Mouse (Mus musculus): ENCODE measurements around the gene Rimklb. TPM values are rescaled to one million over a fixed set of nuclear protein-coding genes. Genes with fewer than 3 reads are reported as not detected.

Gene Rimklb
- polyA plus RNA-seq, 1 experiment from 2014 or later = not detected

DNA sequence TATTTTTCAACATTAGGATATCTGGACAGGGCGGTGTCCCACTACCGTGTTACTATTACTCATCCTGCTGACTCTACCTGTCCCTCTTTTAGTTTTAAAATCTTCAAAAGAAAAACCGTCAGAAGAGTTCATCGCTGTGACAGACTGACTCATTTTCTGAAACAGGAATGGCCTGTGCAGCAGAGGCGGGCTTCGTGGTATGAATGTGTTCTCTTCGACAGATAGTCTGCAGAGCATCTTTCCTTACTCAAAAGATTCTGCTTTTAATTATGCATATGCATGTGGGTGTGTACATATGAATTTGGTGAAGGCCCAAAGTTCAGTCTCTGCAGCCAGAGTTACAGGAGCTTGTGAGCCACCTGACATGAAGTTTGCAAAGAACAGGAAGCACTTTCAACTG, 50.7 kb downstream of the Rimklb start:
- no peak overlapping the region for H3K4me3 ChIP-seq (ENCODE audit: low read depth, low read length)
- H3K4me1 ChIP-seq (ENCODE audit: insufficient read depth) = no peaks in the 10 kb centered on the region
- no peaks in the 10 kb centered on the region for H3K9me3 ChIP-seq (ENCODE audit: low read length)
- DNase-seq (no peak), ATAC-seq (no peak)
- no peaks in the 10 kb centered on the region for H3K36me3 ChIP-seq (replicated peaks; ENCODE audit: insufficient read depth, low read length)
- H3K27me3 ChIP-seq (ENCODE audit: insufficient read depth, low read length) = no peaks in the 10 kb centered on the region; the same call in 1 of the 2 replicates
- TF ChIP-seq CTCF (IDR thresholded peaks at IDR 0.05; ENCODE audit: low read depth) (no peak), EP300 (IDR thresholded peaks at IDR 0.05; ENCODE audit: low read depth) (no peak)
- no peak overlapping the region for H3K4me2 ChIP-seq (ENCODE audit: low read depth, low read length)
- WGBS (ENCODE audit: insufficient replicate concordance) = 79% methylated on average over 7 of the region's 7 CpGs
- no peak overlapping the region for H3K27ac ChIP-seq (ENCODE audit: low read depth)
- H3K9ac ChIP-seq (replicated peaks) = no peak overlapping the region

GRCm38 (mm10) chr6:122445215-122445614, 53.3 kb downstream of the Rimklb start:
- no peak overlapping the region for H3K4me3 ChIP-seq (ENCODE audit: low read depth, low read length)
- H3K36me3 ChIP-seq (replicated peaks; ENCODE audit: insufficient read depth, low read length) = no peaks in the 10 kb centered on the region
- H3K4me2 ChIP-seq (ENCODE audit: low read depth, low read length) = no peak overlapping the region
- no peaks in the 10 kb centered on the region; the same call in 1 of the 2 replicates for H3K27me3 ChIP-seq (ENCODE audit: insufficient read depth, low read length)
- H3K27ac ChIP-seq (ENCODE audit: low read depth) = no peak overlapping the region
- TF ChIP-seq EP300 (IDR thresholded peaks at IDR 0.05; ENCODE audit: low read depth) (no peak), CTCF (IDR thresholded peaks at IDR 0.05; ENCODE audit: low read depth) (no peak)
- 69% methylated on average over 6 of the region's 6 CpGs for WGBS (ENCODE audit: insufficient replicate concordance)
- no peaks in the 10 kb centered on the region for H3K4me1 ChIP-seq (ENCODE audit: insufficient read depth)
- no peaks in the 10 kb centered on the region for H3K9me3 ChIP-seq (ENCODE audit: low read length)
- no peak overlapping the region for H3K9ac ChIP-seq (replicated peaks)
- DNase-seq (no peak), ATAC-seq (no peak)

GRCm38 (mm10) chr6:122440632-122441226, 57.8 kb downstream of the Rimklb start:
- Histone ChIP-seq H3K4me3 (ENCODE audit: low read depth, low read length) (no peak overlapping the region), H3K27ac (ENCODE audit: low read depth) (no peak overlapping the region), H3K36me3 (replicated peaks; ENCODE audit: insufficient read depth, low read length) (no peaks in the 10 kb centered on the region), H3K4me1 (ENCODE audit: insufficient read depth) (no peaks in the 10 kb centered on the region), H3K27me3 (ENCODE audit: insufficient read depth, low read length) (no peaks in the 10 kb centered on the region), H3K9ac (replicated peaks) (no peak overlapping the region), H3K9me3 (ENCODE audit: low read length) (no peaks in the 10 kb centered on the region), H3K4me2 (ENCODE audit: low read depth, low read length) (no peak overlapping the region)
- TF ChIP-seq CTCF (IDR thresholded peaks at IDR 0.05; ENCODE audit: low read depth) (no peak), EP300 (IDR thresholded peaks at IDR 0.05; ENCODE audit: low read depth) (no peak)
- no peak for ATAC-seq
- DNase-seq = no peak
- WGBS (ENCODE audit: insufficient replicate concordance) = 77% methylated on average over 4 of the region's 4 CpGs

DNA sequence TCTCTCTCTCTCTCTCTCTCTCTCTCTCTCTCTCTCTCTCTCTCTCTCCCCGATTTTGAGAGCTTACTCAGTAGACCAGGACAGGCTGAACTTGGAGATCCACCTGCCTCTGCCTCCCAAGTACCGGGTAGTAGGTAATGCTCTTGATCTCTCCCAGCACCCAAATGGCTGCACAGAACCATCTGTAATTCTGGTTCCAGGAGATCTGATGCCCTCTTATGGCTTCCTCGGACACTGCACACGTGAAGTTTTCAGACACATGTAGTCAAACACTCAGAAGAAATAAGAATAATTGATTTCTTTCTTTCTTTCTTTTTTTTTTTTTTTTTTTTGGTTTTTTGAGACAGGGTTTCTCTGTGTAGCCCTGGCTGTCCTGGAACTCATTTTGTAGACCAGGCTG, 59.3 kb downstream of the Rimklb start:
- Histone ChIP-seq H3K9me3 (ENCODE audit: low read length) (no peaks in the 10 kb centered on the region), H3K27ac (ENCODE audit: low read depth) (no peak overlapping the region), H3K36me3 (replicated peaks; ENCODE audit: insufficient read depth, low read length) (no peaks in the 10 kb centered on the region), H3K4me1 (ENCODE audit: insufficient read depth) (no peaks in the 10 kb centered on the region), H3K9ac (replicated peaks) (no peak overlapping the region), H3K4me3 (ENCODE audit: low read depth, low read length) (no peak overlapping the region), H3K27me3 (ENCODE audit: insufficient read depth, low read length) (no peaks in the 10 kb centered on the region), H3K4me2 (ENCODE audit: low read depth, low read length) (no peak overlapping the region)
- 0 out of 2 replicates have a peak, but pooled peaks have one; percentile 12 for TF ChIP-seq CTCF (IDR thresholded peaks at IDR 0.05; ENCODE audit: low read depth)
- no peak for TF ChIP-seq EP300 (IDR thresholded peaks at IDR 0.05; ENCODE audit: low read depth)
- ATAC-seq (no peak), DNase-seq (no peak)
- WGBS (ENCODE audit: insufficient replicate concordance) = 78% methylated on average over 4 of the region's 4 CpGs

DNA sequence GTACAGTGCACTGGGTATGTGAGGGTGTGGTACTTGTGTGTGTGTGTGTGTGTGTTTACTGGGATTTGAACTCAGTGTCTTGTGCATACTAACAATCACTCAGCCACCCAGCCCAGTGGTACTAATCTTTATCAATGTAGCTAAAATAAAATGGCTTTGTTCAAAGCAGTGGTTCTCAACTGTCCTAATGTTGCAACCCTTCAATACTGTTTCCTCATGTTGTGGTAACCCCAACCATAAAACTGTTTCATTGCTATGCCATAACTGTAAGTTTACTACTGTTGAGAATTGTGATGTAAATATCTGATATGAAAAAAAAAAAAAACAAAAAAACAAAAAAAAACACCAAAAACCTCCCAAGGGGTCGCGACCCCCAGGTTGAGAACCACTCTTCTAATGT, 63.3 kb downstream of the Rimklb start:
- 85% methylated on average over 2 of the region's 2 CpGs for WGBS (ENCODE audit: insufficient replicate concordance)
- TF ChIP-seq EP300 (IDR thresholded peaks at IDR 0.05; ENCODE audit: low read depth) = no peak
- TF ChIP-seq CTCF (IDR thresholded peaks at IDR 0.05; ENCODE audit: low read depth) = no peak
- DNase-seq (no peak), ATAC-seq (no peak)
- H3K36me3 ChIP-seq (replicated peaks; ENCODE audit: insufficient read depth, low read length) = no peaks in the 10 kb centered on the region
- no peak overlapping the region for H3K27ac ChIP-seq (ENCODE audit: low read depth)
- H3K27me3 ChIP-seq (ENCODE audit: insufficient read depth, low read length) = no peaks in the 10 kb centered on the region
- H3K9me3 ChIP-seq (ENCODE audit: low read length) = no peaks in the 10 kb centered on the region
- H3K4me3 ChIP-seq (ENCODE audit: low read depth, low read length) = no peak overlapping the region
- H3K4me2 ChIP-seq (ENCODE audit: low read depth, low read length) = no peak overlapping the region
- no peaks in the 10 kb centered on the region for H3K4me1 ChIP-seq (ENCODE audit: insufficient read depth)
- no peak overlapping the region for H3K9ac ChIP-seq (replicated peaks)

DNA sequence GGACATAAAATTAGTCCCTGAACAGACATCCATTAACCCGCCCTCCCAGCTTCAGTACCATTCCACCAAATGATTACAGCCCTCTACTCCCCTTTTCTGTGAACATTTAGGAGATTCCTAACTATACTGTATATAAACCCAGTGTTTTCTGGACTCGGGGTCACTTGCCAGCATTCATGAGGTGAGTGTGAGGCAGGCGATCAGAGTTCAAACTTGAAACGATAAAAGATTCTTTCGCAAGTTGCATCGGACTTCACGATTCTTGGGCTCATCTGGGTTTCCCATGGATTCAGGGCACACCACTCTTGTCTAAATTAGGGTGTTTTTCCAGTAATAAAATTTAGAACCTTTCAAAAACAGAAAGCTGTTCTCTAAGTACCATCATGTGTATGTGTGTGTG, 71.1 kb downstream of the Rimklb start:
- no peak for TF ChIP-seq CTCF (IDR thresholded peaks at IDR 0.05; ENCODE audit: low read depth)
- no peak for TF ChIP-seq EP300 (IDR thresholded peaks at IDR 0.05; ENCODE audit: low read depth)

More for the DNA sequence above, 71.1 kb downstream of the Rimklb start:
- Histone ChIP-seq H3K27me3 (ENCODE audit: insufficient read depth, low read length) (no peaks in the 10 kb centered on the region), H3K27ac (ENCODE audit: low read depth) (no peak overlapping the region), H3K4me1 (ENCODE audit: insufficient read depth) (no peaks in the 10 kb centered on the region), H3K36me3 (replicated peaks; ENCODE audit: insufficient read depth, low read length) (no peaks in the 10 kb centered on the region), H3K4me3 (ENCODE audit: low read depth, low read length) (no peak overlapping the region), H3K9ac (replicated peaks) (no peak overlapping the region), H3K4me2 (ENCODE audit: low read depth, low read length) (peak overlapping the region; percentile 26; the same call in 1 of the 2 replicates), H3K9me3 (ENCODE audit: low read length) (no peaks in the 10 kb centered on the region)
- DNase-seq (no peak), ATAC-seq (no peak)
- 55% methylated on average over 7 of the region's 7 CpGs for whole genome bisulfite sequencing (ENCODE audit: insufficient replicate concordance)
